Mouse (Mus musculus) left cerebral cortex, postnatal 36 days (tissue): ENCODE results near the gene Ndst4. TPM values are rescaled to one million over a fixed set of nuclear protein-coding genes. Genes with fewer than 3 reads are reported as not detected.

ENCODE experiments used
- DNase-seq, 2 experiments: peaks; one replicate each; pipeline ENCODE4 v3.0.0; 2021 to 2022; ENCODE audit warnings: low spot score in 2 of 2, mixed read lengths in 1 of 2
- intact Hi-C: fragments of 180-260 bp; cut with DNase I; formaldehyde crosslinking; loops from one replicate; pipeline ENCODE4 v1.15.1; 2025
- total RNA-seq, 2 experiments: library from RNA; stranded (reverse); gene quantifications; 2 replicates each; pipeline ENCODE4 v1.2.3; 2021

The Ndst4 gene
- total RNA-seq, 2 experiments from 2014 or later = 6.4 to 11.8 TPM

DNA sequence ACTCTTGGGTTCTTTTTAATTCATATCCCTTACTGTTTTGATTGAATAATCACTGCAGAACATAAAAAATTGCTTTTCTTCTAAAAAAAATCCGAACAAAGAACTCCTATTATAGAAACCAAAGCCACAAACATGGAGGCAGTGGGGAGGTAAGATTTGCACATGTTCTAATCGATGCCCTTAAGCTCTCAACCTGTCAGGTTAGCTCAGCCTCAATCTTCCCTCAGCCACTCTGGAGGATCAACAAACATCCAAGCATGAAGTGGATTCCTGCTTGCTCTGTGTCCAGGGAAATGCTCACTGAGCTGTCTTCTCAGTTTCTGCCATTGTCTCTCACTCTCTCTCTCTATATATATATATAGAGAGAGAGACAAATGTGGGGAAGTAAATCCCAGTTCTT lies 283.7 kb downstream of the Ndst4 start:
- no peak for DNase-seq
- intact Hi-C loops = no loop called here

DNA sequence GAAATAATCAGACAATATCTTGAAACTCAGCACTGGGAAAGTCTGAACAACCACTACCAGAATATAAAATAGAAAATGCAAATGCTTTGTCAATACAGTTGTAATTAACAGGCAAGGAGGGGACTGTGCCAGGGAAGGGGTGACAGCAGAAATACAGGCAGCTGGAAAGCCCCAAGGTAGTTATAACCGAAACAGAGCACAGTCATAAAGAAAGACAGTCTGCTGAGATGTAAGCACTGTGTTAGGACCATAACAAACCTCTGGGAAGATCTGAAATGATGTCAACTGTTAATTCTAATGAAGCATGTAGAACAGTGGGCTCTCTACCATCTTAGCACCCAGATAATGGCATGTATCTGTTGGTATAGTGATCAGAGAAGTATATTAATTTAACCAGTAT lies 287.1 kb downstream of the Ndst4 start:
- DNase-seq = no peak
- intact Hi-C loops = no loop called here

DNA sequence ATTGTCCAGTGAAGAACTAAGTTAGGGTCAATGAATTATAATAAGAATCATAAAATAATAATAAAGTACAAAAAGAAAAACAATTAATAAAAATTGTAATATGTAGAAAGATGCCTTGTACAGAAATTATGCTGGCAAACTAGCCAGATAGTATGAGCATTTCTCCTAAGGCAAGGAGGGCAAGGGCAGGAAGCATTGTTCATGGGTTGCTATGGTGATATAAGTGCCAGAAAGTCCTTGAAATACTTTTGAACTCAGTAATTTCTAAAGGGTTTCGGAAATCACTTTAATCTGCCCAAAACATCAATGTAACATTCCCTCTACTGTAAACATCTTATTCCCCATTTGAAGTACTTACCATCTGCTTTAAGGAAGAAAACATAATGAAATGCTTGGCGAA lies 319.1 kb downstream of the Ndst4 start:
- DNase-seq = no peak
- intact Hi-C loops = no loop called here

DNA sequence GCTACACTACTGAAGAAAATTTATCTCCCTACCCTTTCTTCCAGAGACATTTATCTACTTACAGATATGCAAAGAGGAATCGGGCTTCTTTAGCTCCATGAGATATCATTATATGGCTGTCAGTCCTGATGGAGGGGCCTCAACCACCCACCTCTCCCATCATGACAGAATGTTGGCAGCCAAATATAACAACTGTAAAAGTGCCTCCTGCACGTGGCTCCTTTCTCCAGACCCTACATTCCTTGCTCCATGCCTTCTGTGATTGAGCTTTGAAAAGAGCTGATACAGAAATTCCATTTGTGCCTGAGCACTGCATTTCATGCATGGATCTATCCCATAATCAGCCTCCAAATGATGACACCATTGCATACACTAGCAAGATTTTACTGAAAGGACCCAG lies 331.1 kb downstream of the Ndst4 start:
- intact Hi-C loops = no loop called here
- DNase-seq = no peak

DNA sequence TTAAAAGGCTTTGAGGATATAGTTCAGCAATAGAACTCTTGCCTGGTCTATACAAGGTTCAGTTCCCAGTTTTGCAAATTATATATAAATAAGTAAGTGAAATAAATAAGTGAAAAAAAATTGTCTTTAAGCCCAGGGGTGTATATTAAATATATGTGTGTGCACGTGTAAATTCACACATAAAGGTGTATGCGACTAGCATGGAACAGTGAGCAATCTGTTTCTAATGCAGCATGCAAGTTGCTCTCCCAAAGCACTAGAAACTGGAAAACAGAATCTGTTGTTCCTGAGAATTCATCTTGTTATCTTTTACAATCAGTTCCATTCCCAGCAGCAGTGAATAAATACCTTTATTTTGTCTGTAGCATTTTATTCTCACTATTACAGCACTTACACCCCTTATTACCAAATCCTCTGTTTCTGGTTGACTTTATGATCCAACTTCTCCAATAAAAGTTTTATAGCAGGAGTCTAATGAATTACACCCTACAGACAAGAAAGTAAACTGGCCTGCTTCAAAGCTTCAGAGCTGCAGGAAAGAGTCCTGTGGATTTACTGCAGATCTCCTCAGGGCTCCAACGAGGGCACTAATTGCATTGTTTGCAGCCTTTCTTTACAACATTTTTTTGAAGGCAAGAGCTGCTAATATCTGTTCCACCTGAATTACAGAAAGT lies 340.7 kb downstream of the Ndst4 start:
- intact Hi-C loops = no loop called here
- DNase-seq = no peak

DNA sequence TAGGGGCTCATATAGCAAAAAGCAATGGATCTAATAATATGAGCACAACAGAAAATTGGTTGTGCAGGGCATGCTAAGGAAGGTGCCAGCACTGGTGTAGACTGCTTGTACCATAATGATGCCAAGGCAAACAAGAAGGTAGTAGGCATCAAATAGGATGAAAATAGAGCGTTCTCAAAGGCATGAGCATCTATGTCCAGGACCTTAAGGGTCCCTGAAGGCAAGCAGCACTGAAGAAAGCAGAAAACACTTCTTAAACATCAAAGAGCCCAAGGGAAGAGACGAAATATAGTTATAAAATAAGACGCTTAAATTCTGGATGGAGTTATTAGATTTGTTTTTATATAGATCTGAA lies 341.2 kb downstream of the Ndst4 start:
- DNase-seq = no peak
- intact Hi-C loops = no loop called here

DNA sequence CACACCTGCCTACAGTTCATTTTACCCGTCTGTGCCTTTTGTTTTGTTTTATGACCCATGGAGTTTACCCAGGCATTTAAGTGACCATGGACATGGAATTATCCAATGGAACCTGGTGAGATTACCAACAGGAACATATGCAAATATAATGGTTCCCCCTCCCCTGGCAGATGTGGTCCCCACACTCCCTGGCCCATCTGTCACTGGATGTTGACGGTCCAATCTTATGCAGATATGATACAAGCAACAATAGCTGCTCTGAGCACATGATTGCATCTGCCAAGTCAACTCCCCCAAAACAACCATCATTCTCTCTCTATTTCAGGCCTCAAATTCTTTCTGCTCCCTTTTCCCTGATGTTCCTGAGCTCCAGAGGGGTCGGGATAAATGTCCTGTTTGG lies 342.5 kb downstream of the Ndst4 start:
- intact Hi-C loops = no loop called here
- DNase-seq = no peak

DNA sequence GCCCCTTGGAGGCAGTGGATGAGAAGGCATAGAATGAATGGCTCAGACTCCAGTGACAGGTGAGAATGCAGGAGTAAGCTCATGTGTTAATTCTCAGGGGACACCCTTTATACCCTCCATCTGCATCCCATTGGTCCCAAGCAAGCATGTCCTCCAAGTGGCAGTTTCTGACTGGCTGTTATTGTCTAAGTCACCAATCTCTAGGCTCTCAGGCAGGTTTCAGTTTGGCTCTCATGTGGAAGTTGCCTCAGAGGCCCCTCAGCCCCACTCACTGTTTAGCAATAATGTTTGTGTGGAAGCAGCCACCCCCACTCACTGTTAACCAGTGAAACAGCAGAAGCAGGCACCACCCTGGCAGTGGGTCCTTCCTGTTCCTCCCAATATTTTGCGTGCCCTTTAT lies 353.0 kb downstream of the Ndst4 start:
- DNase-seq = no peak
- intact Hi-C loops = no loop called here

DNA sequence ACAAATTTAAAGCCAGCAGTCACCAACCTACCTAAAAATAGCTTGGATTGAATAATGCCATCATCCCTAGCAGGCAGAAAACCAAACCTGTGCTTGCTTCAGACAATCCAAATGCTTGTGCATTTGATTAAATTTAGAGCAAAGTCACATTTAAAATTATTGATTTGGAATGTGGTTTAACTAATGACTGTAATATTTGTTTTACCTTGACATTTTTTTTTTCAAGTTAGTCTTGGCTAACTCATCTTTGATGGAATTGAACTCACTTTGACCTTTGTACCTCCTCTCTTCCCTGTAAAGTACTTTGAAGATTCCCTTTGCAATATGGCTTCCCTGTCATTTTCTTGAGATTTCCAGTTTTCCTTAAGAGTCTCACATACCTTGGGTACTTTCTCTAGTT lies 356.8 kb downstream of the Ndst4 start:
- DNase-seq = no peak
- intact Hi-C loops = no loop called here
